Mouse (Mus musculus) regulatory T cell (primary cell): ENCODE data around the gene Mob1a.

Experiments used
- in situ Hi-C: fragments of 300-600 bp; cut with MboI, MseI; formaldehyde crosslinking; loops from one replicate; pipeline ENCODE4 v1.15.1; 2025; ENCODE audit warnings: high pct_unique_total_duplicates

The Mob1a gene

DNA sequence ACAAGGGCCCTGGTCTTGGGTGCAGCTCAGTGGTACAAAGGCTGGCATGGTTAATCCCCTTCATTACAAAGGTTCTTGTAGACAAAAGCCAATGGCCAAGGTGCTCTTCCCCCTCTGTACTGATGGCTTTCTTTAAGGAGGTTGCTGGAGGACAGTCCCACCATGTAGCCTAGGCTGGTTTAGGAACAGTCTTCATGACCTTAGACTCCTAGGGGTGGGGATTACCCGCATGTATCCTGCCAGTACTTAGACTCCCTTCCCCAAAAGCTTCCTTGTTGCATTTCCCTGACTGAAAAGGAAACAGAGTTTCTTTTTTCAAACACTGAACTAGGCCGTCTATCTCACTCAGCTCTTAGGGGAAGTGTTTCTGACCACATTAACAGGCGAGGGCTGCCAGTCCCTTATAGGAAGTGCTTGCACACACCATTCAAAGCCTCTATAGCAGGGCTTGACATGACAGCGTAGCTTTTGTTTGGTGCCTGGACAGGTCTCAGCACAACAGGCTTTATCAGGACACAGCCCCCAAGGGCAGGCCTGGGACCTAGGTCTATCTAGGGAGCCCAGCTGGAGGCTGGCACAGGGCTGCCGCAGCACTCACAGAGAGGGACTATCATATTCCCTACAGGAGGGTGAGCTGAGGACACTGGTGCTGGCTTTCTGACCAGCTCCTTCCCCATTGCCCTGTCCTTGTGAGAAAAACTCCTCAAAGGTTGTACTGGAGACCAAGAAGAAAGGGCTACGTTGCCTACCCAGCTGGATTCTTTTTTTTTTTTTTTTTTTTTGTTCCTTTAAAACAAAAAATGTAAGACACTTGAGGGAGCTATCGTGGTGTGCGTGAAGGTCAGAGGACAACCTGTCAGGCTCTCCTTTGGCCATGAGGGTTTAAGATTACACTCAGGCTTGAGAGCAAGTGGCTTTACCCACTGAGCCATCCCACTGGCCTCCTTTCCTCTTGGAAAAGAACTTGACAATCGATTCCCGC, 56.0 kb downstream of the Mob1a start:
- in situ Hi-C loops, result no loop called here

DNA sequence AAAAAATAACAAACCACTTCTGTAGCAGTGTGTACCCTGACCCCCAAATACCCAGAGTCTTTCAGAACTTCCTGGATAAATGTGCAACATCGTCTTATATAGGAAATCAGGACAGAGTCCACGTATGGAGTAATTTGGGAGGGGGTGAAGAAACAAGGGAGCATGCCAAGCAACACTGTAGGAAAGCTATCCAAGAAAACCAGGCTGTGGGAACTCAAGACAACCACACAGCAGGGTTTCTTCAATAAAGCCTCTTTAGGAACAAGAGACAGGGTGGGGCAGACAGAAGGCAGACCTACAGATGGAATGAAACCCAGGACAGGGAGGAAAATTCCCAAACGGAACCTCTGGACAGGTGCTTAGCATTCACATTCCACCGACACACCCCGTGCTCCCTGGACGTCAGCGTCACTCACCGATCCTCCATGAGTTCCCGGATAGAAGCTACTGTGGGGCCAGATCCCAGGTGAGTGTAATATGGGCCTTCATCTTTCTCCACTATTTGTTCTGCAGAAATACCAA, 59.8 kb downstream of the Mob1a start:
- in situ Hi-C loops, result no loop called here

DNA sequence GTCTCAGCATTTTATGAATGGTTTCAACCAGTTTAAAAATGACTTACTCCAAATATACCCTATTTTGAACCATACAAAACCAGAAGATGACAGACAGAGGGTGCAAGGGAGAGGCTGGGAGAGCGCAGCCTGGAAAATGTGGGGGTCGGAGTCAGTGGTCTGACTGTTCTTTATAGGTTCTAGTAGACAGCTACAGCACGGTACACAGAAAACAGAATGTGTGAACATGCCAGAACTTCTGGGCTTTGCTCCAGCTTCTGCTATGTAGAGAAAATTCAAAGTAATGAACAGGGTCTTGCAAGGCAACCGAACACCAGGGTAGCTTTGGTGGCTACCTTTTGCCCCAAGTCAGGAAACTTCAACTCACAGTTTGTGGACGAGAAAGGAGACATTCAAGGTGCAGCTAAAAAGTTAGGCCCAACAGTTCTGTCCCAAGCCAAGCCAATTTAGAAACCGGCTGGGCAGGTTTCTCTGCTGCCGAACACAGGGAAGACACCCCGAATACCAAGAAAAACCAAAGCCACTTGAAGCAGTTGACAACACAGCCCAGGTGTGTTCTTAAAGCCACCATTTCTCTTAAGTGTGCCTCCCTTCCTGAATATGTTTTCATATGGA, 66.5 kb downstream of the Mob1a start:
- in situ Hi-C loops, result loop anchor here (5.0 kb wide), 1 partner anchor 60 kb away; no protein-coding TSS in a partner anchor
